Mouse (Mus musculus): ENCODE results near the gene Gm2a.

DNA sequence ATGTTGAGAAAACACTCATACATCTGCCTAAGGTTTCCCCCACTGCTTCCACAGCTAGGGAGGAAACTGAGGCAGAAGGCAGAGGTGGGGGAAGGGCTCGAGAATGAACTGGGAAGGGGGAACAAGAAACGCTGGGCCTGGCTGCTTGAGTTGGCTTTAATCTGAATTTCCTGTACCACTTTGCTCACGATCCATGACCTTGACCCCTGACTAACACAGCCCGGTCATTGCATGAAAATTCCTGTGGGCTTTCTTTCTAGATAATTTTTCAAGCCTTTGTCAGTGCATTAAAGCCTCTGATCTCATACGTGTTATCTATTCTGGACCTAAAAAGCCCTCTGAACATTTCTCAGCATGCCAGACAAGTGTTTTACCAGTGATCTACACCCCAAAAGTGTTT, 35.1 kb upstream of the Gm2a start:
- TF ChIP-seq CHD2 (IDR thresholded peaks at IDR 0.05; ENCODE audit: low read depth, low read length) = no peak
- TF ChIP-seq ZNF384 (IDR thresholded peaks at IDR 0.05; ENCODE audit: low read depth, low read length) = no peak
- TF ChIP-seq HCFC1 (IDR thresholded peaks at IDR 0.05; ENCODE audit: borderline replicate concordance, insufficient read depth, low read length) = no peak
- TF ChIP-seq ZC3H11A (IDR thresholded peaks at IDR 0.05; ENCODE audit: borderline replicate concordance, low read depth, low read length) = no peak
